Mouse (Mus musculus): ENCODE measurements at regions not wholly inside any gene's neighbourhood (a gene's known extent, or its start where the extent isn't known, plus 50 kb on each side); places are given as distances from the start of the nearest gene placed in this dataset.
A peak's percentile ranks its signal among the peaks of the same experiment; 100 is the strongest.
"Not testable (repeated sequence)": the region's sequence is repeated elsewhere in the genome, so short reads cannot be mapped to it uniquely, and the experiment has no call there.

GRCm38 (mm10) chr12:77594092-77594491 is 356.2 kb downstream of the Fut8 start:
- DNase-seq: no peak

DNA sequence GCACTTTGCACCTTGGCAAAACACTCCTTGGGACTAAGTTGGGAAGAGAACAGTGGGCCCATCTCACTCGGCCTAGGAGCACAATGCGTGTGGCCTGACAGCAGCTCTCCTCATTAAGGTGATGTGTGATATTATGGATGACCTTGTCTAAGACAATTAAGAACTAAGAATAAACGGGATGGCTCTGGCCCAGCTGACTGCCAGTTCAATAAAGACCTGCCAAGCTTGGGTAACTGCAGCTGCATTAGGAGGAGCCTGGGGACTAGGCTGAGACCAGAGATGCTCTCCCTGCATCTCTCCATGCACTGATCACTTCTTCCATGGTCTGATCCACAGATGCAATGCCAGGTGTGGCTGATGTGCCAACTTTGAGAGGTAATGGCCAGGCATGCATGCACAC is 356.7 kb downstream of the Fut8 start:
- no peak for DNase-seq

DNA sequence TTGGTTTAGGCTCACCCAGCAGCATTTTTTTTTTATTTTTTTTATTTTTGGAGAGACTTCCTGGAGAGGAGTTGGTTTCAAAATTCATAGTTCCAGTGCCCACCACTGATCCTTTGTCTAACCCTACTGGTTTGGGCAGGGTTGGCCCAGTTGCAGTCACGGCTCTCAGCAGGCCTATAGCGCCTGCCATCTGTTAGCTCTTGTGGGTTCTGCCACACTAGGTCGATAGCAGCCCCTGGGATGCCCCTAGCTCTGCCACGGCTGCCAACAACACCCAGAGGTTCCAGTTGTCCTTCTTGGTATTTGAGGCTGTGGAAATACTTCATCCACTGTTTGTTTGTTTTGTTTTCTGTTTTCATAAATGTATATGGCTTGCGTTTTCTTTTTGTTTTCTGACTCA is 357.9 kb downstream of the Fut8 start:
- no peak for DNase-seq

GRCm38 (mm10) chr12:77596676-77597075 is 358.8 kb downstream of the Fut8 start:
- no peak for DNase-seq

- DNase-seq: peak; percentile 55
Measured at GRCm38 (mm10) chr12:77597627-77598333, 359.9 kb downstream of the Fut8 start.

GRCm38 (mm10) chr12:77598334-77598715 is 360.4 kb downstream of the Fut8 start:
- DNase-seq: no peak

DNA sequence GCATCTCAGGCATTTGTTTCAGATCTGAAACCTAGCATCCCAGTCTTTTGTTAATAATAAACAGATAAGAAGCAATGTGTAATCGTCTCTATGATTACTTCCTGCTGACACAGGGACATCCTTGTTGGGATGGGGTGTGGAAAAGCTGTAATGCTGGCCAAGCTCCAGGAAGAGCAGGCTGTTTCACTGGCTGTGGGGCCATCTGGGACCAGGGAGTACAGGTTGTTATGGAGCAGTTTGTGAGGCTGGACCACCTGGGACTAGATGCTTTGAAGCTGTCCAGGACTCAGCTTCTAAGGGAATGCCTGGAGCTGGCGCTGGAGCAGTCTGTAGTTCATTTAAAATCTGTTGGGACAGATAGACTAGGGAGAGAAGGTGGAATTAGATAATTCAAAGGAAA is 361.5 kb downstream of the Fut8 start:
- no peak for DNase-seq

DNA sequence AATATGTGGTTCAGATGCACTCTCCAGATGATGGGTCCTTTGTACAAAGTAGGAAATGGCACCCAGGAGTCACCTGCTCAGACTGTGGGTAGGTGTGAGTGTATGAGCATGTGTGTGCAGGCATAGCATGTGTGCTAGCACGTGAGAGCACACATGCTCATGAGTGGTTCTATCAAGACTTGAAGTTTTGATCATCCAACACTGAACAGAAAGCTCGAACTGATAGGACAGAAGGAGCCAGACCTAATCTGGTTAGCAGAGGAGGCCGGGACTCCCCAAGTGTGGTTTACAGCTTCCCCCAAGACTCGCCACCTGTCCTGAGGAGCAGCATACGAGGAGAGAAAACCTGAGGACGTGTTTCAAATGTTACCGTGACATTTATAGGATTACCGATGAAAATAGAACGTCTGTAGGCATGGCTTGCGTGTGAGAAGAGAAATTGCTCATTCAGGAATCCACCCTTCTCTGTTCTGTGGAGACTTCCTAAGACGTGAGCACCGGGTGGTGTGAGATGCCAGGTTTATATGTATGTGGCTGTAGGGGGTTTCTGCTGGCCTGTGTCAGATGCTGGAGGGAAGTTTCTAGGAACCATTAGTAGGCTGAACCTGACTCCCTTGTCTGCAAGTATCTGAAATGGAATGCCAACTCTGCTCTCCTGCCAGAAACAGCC is 366.0 kb downstream of the Fut8 start:
- no peak for DNase-seq

DNA sequence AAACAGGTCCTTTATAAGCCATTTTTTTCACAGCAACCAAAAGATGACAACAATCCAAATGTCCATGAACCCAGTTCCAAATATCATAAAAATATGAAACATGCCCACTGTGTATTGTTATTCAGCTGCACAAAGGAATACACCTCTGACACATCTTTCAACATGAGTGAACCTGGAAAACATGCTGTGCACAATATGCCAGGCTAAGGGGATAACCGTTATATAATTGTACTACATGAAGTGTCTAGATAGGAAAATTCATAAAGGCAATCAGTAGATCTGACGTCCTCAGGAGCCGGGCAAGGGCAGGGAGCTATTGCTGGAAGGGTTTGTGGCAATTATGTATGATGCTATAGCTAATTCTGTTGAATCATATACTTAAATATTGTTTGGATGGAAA is 379.6 kb downstream of the Fut8 start:
- DNase-seq: no peak

GRCm38 (mm10) chr12:77622243-77622642 is 384.3 kb downstream of the Fut8 start:
- no peak for DNase-seq

DNA sequence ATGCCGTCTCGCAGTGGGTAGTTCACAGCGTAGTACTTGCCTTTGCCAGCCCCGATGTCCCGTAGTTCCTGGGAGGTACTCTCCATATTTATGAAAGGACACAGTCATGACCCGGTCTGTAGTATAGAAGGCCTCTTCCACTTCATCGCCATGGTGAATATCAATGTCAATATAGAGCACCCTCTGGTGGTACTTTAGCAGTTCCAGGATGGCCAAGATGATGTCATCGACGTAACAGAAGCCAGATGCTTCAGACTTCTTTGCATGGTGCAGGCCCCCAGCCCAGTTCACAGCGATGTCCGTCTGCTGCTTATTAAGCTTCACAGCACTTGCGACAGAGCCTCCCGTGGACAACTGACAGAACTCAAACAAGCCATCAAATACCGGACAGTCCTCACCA is 386.4 kb downstream of the Fut8 start:
- not testable (repeated sequence) for DNase-seq

DNA sequence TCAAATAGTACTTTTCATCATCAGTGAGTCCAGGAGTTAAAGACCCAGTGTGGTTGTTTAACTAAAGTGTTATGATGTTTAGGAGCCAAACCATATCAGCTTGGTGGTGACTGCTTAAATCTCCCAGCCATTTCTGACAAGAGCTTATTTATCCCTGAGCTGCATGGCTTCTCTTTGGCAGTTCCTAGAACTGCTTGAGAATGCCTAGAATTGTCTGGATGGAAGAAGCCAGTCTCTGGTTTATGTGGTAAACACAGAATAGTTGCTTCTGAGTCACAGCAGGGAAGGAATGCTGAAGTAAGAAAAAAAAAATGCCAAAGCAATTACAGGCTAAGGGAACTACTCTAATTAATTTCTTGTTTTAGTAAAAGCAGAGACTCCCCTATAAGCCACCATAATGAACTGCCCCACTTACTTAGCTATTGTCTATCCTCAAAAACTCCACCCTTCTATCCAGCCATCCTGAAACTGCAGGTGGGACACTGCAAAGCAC is 390.5 kb downstream of the Fut8 start:
- no peak for DNase-seq

DNA sequence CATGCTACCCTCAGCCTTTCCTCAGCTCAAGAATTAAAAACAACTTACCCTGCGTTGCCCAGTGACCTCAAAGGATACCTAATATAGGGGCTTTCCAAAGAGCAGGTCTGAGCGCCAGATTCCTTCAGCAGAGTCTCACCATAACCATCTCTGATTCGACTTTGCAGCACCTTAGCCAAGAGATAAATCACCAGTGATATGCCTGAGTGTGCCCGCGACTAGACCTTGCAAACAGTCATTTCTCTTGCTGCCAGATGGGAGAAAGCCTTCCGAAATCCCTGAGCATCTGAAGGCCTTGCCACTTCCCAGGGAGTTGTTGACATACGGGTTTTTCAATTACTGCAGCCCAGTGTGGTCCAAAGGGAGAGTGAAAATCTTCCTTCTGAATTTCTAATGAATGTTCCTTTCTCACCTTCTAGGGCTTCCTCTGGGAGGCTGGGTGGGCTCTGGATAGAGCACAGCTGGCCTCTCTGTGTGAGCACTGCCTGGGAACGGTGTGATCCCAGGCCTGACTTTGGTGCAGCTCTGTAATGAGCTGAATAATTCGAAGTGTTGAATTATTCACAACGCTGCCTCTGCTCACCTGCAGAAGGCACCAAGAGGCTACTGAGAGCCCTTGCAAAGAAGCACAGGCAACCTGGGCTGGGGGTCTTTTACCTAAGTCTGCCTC is 396.2 kb downstream of the Fut8 start:
- DNase-seq: no peak

DNA sequence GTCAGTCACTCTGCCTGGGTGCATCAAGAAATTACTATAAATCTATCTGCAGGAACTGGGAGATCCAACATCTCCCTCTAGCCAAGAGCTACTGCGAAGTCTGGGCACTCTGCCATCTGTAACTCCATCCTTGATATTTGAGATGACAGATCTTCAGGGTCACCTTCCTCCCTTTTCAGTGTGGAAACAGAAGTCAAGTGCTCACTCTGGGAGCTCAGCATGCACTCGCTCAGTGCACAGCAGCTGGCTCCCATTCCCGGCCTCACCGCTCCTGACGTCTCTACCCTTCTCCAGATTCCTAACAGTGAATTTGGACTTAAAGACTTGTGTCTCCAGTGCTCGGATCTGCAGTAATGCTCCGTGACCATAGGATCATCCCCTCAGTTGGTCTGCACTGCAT is 400.3 kb downstream of the Fut8 start:
- DNase-seq: no peak

- DNase-seq: no peak
Measured at GRCm38 (mm10) chr12:77642336-77642735, 404.4 kb downstream of the Fut8 start.

DNA sequence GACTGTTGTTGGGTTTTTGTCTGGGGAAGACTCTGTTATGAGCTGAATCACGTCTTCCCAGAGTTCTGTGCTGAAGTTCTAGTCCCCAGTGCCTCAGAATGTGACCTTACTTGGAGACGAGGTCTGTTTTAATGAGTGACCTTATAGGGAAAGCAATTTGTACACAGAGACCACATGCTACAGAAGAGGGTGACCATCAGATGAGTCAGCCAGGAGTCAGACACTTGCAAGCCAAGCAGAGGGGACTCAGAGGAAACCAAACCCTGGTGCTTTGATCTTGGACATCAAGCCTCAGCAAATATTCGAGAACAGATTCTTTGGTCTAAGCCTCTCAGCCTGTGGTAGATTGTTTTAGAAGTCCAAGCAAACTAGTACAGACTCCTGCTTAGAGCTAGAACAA is 409.9 kb downstream of the Fut8 start:
- DNase-seq: no peak

- DNase-seq: no peak
Measured at GRCm38 (mm10) chr12:77654282-77654681, 416.4 kb downstream of the Fut8 start.

DNA sequence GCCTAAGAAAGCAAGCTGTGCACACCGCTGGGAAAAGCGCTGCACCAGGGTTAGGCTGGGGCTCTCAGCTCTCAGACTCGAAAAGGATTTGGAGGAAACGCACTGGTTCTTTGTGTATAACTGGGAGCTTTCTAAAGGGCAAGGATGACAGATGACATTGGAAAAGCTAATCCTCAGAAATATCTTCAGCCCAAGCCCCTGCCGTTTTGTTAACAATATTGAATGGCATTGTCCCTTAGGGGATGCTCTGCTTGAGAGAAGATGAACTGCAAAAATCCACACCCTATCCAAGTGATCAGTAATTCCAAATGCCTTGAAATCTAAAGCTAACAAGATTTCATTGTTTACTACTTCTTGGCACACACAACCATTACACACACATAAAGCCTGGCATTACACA is 419.1 kb downstream of the Fut8 start:
- no peak for DNase-seq

GRCm38 (mm10) chr12:77657878-77658277 is 420.0 kb downstream of the Fut8 start:
- no peak for DNase-seq

DNA sequence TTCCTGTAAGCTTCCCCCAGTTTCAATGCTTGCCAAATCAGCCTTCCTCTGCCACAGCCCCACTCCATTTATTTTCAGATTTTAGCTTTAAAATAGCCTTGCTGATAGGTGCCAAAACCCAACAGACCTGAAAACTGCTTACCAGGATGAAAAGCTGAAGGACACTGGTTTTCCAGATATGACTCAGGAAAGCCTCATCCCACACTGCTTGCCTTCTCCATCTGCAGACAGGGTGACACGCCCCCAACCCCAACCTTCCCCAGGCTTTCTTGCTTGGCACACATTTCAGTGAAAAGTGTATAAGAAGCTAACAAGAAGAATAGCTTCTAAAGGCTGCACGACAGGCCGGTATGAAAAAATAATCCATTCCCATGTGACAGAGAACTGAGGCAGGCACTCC is 425.3 kb downstream of the Fut8 start:
- DNase-seq: no peak

DNA sequence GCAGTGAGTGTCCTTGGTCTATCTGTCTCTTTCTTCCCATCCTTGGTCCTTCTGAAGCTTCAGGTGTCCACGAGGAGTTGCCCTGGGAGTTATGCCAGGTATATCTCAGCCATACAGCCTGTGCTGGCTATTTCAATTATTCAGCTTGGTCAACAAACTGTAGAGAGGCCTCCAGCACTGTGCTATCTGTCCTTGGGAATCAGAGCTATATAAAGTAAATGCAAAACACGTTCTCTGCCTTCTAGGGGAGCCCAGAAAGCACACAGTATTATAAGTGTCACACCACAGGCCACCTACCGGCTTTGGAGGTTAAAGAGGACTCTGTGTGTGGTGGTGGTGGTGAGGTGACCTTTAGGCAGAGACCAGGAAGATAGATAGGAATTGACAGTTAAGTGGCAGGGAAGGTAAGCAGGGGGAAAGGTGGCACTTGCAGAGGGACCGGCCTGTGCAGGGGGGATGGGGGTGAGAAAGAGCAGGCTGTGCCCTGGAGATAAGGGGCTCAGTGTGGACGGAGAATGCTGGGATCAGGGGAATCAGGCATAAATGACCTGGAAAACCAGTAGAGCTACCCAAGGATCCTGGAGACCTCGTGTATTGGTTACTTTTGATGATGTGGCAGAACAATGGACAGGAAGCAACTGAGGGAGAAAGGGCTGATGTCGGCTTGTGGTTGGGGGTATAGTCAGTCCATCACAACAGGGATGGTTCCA is 425.9 kb downstream of the Fut8 start:
- no peak for DNase-seq

DNA sequence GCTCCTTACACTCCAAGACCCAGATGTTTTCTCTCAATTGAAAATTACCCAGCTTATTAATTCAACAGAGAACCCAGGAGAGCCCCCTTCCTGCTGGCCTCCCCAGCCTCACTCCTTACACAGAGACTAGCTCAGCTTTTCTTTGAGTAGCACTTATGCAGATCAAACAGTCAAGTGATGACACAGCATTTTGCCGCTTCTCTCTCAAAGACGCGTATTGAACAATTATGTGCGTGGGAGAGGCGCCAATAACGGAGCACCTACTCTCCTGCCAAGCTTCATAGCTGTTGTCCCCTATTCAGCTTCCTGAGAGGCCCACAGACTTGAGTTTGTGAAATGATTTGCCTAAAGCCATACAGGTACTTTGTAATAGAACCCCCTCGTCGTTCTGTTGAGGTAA is 428.5 kb downstream of the Fut8 start:
- DNase-seq: no peak

- no peak for DNase-seq
Measured at GRCm38 (mm10) chr12:77667151-77667874, 429.4 kb downstream of the Fut8 start.
